Mouse (Mus musculus): ENCODE measurements around the gene Shroom3.

Shroom3 gene

DNA sequence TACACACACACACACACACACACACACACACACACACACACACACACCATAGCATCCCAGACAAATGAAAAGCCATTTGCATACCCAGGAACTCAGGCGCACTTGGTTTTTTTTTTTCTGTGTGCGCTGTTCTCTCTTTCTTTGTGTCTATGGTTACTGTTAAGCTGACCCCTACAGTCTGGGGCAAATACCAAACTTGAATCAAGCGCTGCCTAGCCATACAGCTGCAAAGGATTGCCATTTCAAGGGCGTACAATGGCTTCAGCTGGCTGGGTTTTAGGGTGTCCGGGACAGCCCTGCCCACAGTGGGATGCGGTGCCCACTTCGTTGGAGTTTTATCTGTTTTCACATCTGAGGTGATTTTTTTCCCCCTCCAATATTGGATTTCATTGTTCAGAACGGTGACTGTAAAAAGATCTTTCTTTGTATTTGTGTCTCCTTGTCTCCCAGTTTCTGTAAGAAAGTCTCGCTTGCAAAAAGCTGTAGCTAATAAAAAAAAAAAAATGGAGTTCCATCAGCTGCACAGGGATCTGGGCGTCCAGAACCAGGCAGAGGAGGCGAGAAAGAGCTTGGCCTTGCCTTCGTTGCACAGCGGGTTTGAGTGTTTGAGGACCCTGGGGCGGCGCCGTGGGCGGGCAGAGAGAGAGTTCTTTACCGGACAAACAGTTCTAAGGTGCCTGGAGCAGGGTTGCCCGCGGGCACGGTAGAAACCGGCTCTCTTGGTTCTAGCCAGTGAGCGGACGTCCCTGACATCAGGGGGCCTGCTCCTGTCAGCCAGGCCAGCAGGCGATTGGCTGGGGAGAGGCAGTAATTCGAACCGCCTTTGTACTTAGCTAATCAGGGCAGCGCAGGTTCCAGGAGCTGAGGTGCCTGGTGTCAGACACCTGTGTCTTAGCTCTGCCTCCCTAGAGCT is 125.5 kb downstream of the Shroom3 start:
- no peak for DNase-seq (ENCODE audit: low spot score)

DNA sequence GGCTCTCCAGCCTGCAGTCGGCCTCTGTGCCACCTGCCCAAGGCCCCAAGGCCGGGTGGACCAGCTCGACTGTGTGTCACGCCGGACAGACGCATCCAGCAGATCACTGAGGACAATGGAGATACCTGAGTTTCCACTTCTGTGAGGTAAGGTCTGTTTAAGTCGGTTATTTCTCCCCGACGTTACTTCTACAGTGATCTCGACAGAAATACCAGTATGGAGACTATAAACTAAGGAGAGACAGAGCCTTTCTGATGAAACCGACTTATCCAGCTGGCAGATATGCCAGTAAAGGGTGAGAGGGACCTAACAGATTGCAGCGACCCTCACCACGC is 126.1 kb downstream of the Shroom3 start:
- DNase-seq (ENCODE audit: low spot score) = no peak

DNA sequence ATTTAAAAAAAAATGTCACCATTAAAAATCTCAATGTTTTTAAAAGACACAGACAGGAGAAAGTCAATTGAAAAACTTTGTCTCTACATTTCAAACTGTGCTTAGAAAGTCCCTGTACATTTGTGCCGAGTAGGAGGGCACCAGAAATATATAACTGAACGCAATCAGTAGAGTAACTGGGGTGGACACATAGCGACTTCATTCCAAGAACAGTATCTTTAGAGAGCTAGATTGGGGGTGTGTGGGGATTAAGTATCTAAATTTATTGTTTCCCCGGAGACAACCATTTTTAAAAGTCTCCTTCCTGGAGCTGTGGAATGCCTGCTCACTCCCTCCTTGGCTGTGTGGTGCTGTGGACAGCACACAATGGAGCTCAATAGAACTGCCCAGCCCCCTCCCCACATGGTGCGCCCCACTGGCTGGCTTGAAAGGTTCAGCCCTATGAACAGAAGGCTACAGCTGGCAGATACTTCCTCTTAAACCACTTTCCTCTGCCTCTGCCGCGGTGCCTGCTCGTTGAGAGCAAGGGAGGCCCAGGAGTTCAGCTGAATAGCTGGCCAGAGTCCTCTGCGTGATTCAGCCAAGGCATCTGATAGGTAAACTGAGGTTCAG is 127.8 kb downstream of the Shroom3 start:
- DNase-seq (ENCODE audit: low spot score) = no peak

DNA sequence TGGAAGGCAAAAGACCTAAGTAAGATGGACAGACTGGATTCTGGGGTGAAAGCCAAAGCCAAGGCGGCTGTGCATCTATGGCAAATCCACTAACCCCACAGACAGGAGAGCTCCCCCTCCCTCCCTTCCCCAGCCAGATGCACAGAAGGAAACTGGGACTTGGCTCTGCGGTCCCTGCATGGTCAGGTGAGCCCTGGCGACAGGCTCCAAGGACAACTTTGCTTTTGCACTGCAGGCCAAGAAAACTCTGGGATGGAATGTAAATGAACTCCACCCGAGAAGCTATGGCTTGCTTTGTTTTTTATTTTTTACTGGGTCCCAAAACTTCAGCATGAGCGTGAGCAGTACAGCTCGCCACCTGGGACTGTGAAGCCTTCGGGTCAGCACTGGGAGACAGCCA is 128.5 kb downstream of the Shroom3 start:
- no peak for DNase-seq (ENCODE audit: low spot score)

GRCm38 (mm10) chr5:92812936-92813335 is 129.7 kb downstream of the Shroom3 start:
- no peak for DNase-seq (ENCODE audit: low spot score)

DNA sequence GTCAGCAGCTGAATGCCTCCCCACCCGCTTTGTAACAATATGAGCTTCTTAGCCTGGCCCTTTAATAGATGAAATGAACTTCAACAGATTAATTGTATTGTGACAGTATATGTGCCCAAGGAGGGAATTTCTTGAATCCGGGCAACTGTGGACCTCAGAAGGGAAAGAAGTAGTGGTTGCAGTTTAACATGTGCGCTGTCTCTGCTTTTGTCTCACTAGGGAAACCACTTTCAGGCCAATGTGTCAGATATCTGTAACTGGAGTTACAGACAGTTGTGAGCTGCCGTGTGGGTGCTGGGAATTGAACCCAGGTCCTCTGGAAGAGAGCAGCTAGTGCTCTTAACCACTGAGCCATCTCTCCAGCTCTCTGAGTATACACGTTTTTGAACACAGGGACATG is 130.3 kb downstream of the Shroom3 start:
- no peak for DNase-seq (ENCODE audit: low spot score)

DNA sequence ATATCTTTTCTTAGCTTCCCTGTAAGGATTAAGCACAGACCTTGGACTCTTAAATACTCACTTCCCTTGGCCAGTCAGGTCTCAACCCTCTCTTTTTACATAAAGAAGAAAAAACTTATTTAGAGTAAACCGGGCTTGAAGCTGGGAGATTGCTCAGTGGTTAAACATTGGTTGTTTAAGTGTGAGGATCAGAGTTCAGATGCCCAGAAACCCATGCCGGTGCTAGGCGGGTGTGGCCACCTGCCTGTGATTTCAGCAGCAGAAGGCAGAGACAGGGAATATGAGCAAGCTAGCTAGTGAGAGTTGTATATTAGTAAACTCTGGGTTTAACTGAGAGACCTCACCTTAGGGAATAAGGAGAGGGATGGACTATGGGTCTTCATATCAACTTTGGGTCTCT is 131.4 kb downstream of the Shroom3 start:
- no peak for DNase-seq (ENCODE audit: low spot score)

DNA sequence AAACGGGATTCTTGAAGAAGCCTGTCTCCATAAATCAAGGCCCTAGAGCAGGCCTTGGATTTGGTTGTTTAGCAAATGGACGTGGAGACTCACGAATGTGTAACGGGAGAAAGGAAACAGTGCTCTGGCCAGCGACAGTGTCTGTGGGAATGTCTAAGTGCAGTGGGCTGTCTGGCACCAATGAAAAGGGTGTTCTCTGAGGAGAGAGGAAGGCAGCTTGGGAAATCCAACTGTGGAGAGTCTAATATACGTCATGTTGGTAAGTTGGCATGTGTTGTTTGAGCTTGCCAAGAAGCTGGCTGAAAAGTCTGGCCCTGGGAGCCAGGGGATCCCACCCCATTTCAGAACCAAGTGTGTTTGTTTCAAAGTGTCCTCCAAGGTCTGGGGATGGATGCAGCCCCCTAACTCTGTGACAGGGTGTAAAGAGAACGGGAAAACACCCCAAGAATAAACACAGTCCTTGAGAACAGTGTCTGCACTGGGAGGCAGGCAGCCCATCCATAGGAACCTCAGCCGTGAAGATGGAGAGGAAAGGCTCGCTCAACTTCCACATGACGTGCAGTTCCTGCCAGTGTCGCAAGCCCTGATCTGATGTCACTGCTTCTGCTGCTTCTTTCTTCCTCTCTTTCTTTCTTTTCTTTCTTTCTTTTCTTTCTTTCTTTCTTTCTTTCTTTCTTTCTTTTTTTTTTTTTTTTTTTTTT is 134.0 kb downstream of the Shroom3 start:
- DNase-seq (ENCODE audit: low spot score) = no peak

DNA sequence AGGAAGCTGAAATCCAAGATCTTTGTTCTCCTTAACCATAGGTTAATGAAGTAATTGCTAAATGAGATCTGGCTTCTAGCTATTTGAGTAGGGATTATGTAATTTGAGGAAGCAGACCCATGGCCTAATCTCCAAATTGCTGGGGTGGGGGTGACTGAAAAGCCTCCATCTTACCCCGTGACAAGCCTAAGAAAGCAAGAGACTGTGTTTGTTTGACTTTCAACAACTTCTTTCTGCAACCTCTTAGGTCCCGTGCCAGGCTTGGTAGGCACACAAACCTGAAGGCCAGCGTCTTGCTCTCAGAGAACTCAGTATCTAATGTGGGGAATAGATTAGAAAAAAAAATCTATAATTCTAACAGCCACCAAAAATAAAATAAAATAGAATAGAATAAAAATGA is 138.1 kb downstream of the Shroom3 start:
- no peak for DNase-seq (ENCODE audit: low spot score)

- no peak for DNase-seq (ENCODE audit: low spot score)
These were observed 140.3 kb downstream of the Shroom3 start for GRCm38 (mm10) chr5:92823495-92823894.

GRCm38 (mm10) chr5:92824304-92825009 is 141.2 kb downstream of the Shroom3 start:
- no peak for DNase-seq (ENCODE audit: low spot score)

GRCm38 (mm10) chr5:92830391-92830790 is 147.2 kb downstream of the Shroom3 start:
- DNase-seq (ENCODE audit: low spot score) = no peak

DNA sequence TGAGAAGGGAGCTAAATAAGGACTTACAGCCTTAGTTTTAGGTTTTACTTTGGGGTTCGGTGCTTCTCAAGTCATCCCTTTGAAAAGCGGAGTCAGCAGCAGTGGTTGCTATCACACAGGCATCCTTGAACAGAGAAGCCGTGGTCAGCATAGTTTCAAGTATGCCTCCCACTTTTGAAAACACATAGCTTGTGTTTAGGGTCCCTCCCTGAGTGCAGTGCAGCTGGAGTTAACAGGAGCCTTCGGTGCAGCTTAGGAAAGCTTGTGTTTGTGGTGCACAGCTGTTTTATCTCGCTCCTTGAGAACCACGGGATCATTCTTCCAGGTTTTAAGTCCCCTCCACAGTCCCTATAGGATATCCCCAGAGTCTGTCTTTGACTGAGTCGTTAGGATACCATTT is 151.3 kb downstream of the Shroom3 start:
- DNase-seq (ENCODE audit: low spot score) = no peak

DNA sequence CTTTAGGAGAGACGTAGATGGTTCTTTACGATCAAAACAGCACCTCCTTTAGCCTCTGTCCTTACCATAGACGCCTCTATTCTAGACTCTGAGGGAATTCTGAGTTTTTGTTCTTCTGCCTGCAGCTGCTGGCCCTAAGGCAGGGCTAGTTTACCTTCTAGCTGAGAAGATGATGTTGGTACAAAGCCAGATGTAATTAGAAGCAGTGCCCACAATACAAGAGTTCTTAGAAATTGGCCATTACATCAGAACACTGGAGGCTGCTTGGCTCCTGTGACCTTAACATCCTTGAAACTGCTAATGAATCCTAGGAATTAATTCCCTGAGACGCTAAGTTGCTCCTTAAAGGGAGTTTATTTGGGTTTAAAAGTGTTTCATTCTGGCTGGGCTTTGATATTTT is 154.1 kb downstream of the Shroom3 start:
- DNase-seq (ENCODE audit: low spot score) = no peak

- no peak for DNase-seq (ENCODE audit: low spot score)
These were observed 155.1 kb downstream of the Shroom3 start for GRCm38 (mm10) chr5:92838351-92838784.

GRCm38 (mm10) chr5:92839314-92839713 is 156.1 kb downstream of the Shroom3 start:
- DNase-seq (ENCODE audit: low spot score) = no peak

- DNase-seq (ENCODE audit: low spot score) = no peak
These were observed 158.2 kb downstream of the Shroom3 start for GRCm38 (mm10) chr5:92841474-92841873.

GRCm38 (mm10) chr5:92842417-92842816 is 159.2 kb downstream of the Shroom3 start:
- no peak for DNase-seq (ENCODE audit: low spot score)

GRCm38 (mm10) chr5:92842881-92843280 is 159.6 kb downstream of the Shroom3 start:
- DNase-seq (ENCODE audit: low spot score) = no peak

DNA sequence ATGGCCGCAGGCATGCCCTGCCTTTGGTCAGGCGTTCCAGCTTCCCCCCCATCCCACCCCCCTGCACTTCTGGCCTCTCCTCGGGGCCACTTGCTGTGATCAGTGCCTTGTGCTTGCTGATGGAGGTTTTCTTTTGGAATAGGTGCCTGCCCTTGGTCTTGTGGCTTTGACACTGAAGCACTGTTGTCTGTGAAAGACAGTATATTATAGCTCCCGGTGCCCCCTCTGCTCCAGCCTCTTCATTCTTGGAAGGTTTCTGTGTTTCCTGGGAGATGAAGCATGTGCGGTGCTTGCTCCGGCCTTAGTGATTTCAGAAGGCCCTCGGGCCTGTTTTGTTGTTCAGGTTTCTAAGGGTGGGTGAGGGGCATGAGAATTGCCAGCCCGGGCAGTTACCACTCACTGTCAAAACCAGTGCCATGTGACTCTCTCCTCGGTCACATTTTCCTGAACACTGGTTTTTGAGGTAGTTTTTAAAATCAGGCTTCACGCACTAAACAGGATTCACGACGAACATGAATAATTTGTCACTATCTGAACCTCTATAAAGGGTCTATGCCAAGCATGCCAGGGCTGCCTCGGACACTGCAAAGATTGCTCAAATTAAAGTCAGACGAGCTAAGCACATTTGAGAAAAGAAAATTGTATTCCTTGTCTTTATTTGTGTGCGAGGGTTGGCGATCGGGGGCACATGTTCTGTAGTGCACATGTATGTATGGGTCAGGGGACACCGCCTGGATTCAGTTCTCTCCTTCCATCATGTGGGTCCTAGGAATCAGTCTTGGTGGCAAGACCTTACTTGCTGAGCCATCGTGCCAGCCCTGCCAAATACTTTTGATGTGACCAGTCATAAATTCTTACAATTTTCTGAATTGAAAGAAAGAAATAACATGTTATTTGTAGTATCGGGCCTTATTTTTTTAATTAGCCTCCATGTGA is 160.9 kb downstream of the Shroom3 start:
- no peak for DNase-seq (ENCODE audit: low spot score)

GRCm38 (mm10) chr5:92849743-92850142 is 166.5 kb downstream of the Shroom3 start:
- no peak for DNase-seq (ENCODE audit: low spot score)

All from c-Kit-positive CD71-positive TER-119-positive erythroid progenitor cells, embryonic 14.5 days (primary cell).